19 mouse cellular contexts compared by ENCODE assay signal in the genomic region with DNA sequence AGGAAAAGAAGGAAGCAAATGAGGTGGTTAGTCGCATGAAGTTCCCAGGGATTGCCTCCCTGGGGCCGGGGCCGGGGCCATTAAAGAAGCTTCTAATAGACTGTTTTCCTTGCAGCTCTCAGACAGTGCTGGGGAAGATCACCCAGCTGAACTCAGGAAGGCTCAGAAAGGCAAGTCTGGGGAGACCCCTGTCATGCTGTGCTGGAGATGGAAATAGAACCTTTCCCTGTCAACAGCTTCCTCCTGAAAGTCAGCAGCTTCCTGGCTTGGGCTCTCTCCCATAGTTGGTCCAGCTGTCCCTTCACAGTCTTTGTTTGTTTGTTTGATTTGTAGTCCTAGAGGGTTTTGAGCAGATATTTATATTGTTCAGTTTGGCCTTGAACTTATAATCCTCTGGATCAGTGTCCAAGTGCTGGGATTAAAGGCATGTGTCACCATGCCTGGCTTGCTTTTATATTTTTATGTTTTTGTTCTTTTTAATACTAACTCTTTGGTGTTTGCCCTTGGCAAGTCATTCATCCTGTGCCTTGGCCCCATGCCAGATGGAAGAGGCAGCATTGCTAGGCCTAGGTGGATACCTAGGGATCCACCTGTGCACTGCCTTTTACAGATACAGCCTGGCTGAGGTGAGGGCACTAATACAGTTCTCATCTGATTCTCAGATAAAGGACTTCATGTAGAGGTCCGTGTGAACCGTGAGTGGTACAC. TPM values are rescaled to one million over a fixed set of nuclear protein-coding genes. Genes with fewer than 3 reads are reported as not detected.
A peak's percentile ranks its signal among the peaks of the same experiment; 100 is the strongest.
DNase-seq lines count a peak whose midpoint lies in the region; ATAC-seq lines count a peak whose summit lies in the region.
"Had no signal": no experiment of that assay in that cellular context is flagged by ENCODE, and none has a peak within 500 bp of the region (broad histone marks: within the 10 kb centered on the region; RNA-seq: fewer than 3 reads in every experiment).

No protein-coding gene starts in this region.

- whole genome bisulfite sequencing in hindbrain, embryonic 13.5 days = 92% methylated on average over 5 of the region's 5 CpGs

- DNase-seq in cerebellum, adult 11-12 months = peak; percentile 30
- no peak for DNase-seq in cerebellum, postnatal 4 days (ENCODE audit: low spot score in 2 of 2)
- peak; percentile 20 for DNase-seq in lung, postnatal 36 days
- DNase-seq in lung, adult 18-20 months = no peak
- peak; percentile 62 to 66 for DNase-seq in cerebellum, postnatal 10 days
- DNase-seq in heart, postnatal 4 days = no peak
- no peak for DNase-seq in layer of hippocampus, adult 9-11 months
- DNase-seq: embryo, embryonic 11 days; layer of hippocampus, postnatal 36 days; thymus, postnatal 14 days had no signal

- H3K36me3 ChIP-seq in hindbrain, embryonic 13.5 days = peaks cover 91% of the 10 kb centered on the region

- no peaks in the 10 kb centered on the region for H3K9me3 ChIP-seq in hindbrain, embryonic 13.5 days
- H3K9me3 ChIP-seq: heart, embryonic 15.5 days; limb, embryonic 12.5 days; midbrain, embryonic 10.5 days; neural tube, embryonic 13.5 days had no signal

- no peak for ATAC-seq in hindbrain, embryonic 13.5 days (ENCODE audit: low FRiP score)
- ATAC-seq: activated CD4-positive, CD25-positive, alpha-beta regulatory T cell, adult 4 months; forebrain, embryonic 14.5 days; intestine, postnatal 0 days had no signal

- H3K4me3 ChIP-seq in hindbrain, embryonic 13.5 days = no peak overlapping the region
- H3K4me3 ChIP-seq: heart, embryonic 15.5 days; limb, embryonic 12.5 days; midbrain, embryonic 10.5 days; neural tube, embryonic 13.5 days had no signal

- H3K27ac ChIP-seq in hindbrain, embryonic 13.5 days = no peak overlapping the region
- H3K27ac ChIP-seq: heart, embryonic 15.5 days; limb, embryonic 12.5 days; liver, embryonic 14.5 days; midbrain, embryonic 10.5 days; neural tube, embryonic 13.5 days had no signal

- no peak overlapping the region for H3K9ac ChIP-seq in hindbrain, embryonic 13.5 days
- H3K9ac ChIP-seq: heart, embryonic 15.5 days; limb, embryonic 12.5 days; liver, embryonic 14.5 days; neural tube, embryonic 13.5 days had no signal

- no peak overlapping the region for H3K4me2 ChIP-seq in hindbrain, embryonic 13.5 days
- H3K4me2 ChIP-seq: heart, embryonic 15.5 days; limb, embryonic 12.5 days; neural tube, embryonic 13.5 days had no signal

- no peaks in the 10 kb centered on the region for H3K27me3 ChIP-seq in hindbrain, embryonic 13.5 days
- H3K27me3 ChIP-seq: heart, embryonic 15.5 days; limb, embryonic 12.5 days; neural tube, embryonic 13.5 days had no signal

- no peaks in the 10 kb centered on the region for H3K4me1 ChIP-seq in hindbrain, embryonic 13.5 days (replicated peaks)
- H3K4me1 ChIP-seq: heart, embryonic 15.5 days; limb, embryonic 12.5 days; midbrain, embryonic 10.5 days had no signal

RNA-seq across cellular contexts. Expression of a gene that starts 35.9 kb away (rescaled TPM):
- total RNA-seq in heart, postnatal 4 days (2021) = 10 to 100 TPM; 34.7 to 42.4 TPM
- polyA plus RNA-seq in hindbrain, embryonic 13.5 days (2015; fragmentation: Nextera tagmentation; extraction: Ambion mirVana) = 38.7 and 39.3 TPM in 2 replicates

Comparison
In these comparisons a context has a peak if more than half of its experiments do, and no peak if none do; other contexts are left out.
1. DNase-seq: peak in cerebellum, adult 11-12 months (single experiment), lung, postnatal 36 days (single experiment) and cerebellum, postnatal 10 days (2 of 2); none in cerebellum, postnatal 4 days (0 of 2), lung, adult 18-20 months (0 of 2), heart, postnatal 4 days (single experiment) and layer of hippocampus, adult 9-11 months (single experiment).